Mouse (Mus musculus): ENCODE results near the gene Rpl31. TPM values are rescaled to one million over a fixed set of nuclear protein-coding genes. Genes with fewer than 3 reads are reported as not detected.

Gene Rpl31
- polyA plus RNA-seq (2017; shearing (Covaris generic)) = 100 to 1,000 TPM; 494 to 595 TPM

- peak; percentile 97 for ATAC-seq
These were observed at the start of gene Rpl31 for GRCm38 (mm10) chr1:39367601-39368266. Gene Rpl31 (plus strand): TSS chr1:39367842.

- ATAC-seq = no peak
These were observed 49.7 kb upstream of the Rpl31 start for GRCm38 (mm10) chr1:39317935-39318334.

GRCm38 (mm10) chr1:39318870-39319269 is 48.8 kb upstream of the Rpl31 start:
- ATAC-seq = no peak

- ATAC-seq = no peak
These were observed 45.7 kb upstream of the Rpl31 start for GRCm38 (mm10) chr1:39321954-39322353.

- no peak for ATAC-seq
These were observed 42.4 kb upstream of the Rpl31 start for GRCm38 (mm10) chr1:39325228-39325627.

- ATAC-seq = no peak
These were observed 40.1 kb upstream of the Rpl31 start for GRCm38 (mm10) chr1:39327546-39327945.

- no peak for ATAC-seq
These were observed 36.6 kb upstream of the Rpl31 start for GRCm38 (mm10) chr1:39330857-39331594.

- no peak for ATAC-seq
These were observed 35.2 kb upstream of the Rpl31 start for GRCm38 (mm10) chr1:39332456-39332855.

- no peak for ATAC-seq
These were observed 32.0 kb upstream of the Rpl31 start for GRCm38 (mm10) chr1:39335561-39336196.

GRCm38 (mm10) chr1:39336788-39337187 is 30.9 kb upstream of the Rpl31 start:
- ATAC-seq = no peak

- ATAC-seq = no peak
These were observed 28.8 kb upstream of the Rpl31 start for GRCm38 (mm10) chr1:39338831-39339230.

- no peak for ATAC-seq
These were observed 28.2 kb upstream of the Rpl31 start for GRCm38 (mm10) chr1:39339455-39339854.

GRCm38 (mm10) chr1:39340156-39340555 is 27.5 kb upstream of the Rpl31 start:
- ATAC-seq = no peak

GRCm38 (mm10) chr1:39340647-39341046 is 27.0 kb upstream of the Rpl31 start:
- ATAC-seq = peak; percentile 59

- ATAC-seq = no peak
These were observed 25.8 kb upstream of the Rpl31 start for GRCm38 (mm10) chr1:39341807-39342206.

GRCm38 (mm10) chr1:39343242-39343641 is 24.4 kb upstream of the Rpl31 start:
- no peak for ATAC-seq

- no peak for ATAC-seq
These were observed 22.6 kb upstream of the Rpl31 start for GRCm38 (mm10) chr1:39344981-39345600.

GRCm38 (mm10) chr1:39349001-39349400 is 18.6 kb upstream of the Rpl31 start:
- ATAC-seq = no peak

- no peak for ATAC-seq
These were observed 18.2 kb upstream of the Rpl31 start for GRCm38 (mm10) chr1:39349427-39349826.

- ATAC-seq = no peak
These were observed 5.7 kb upstream of the Rpl31 start for GRCm38 (mm10) chr1:39361754-39362514.

GRCm38 (mm10) chr1:39362515-39362893 is 5.1 kb upstream of the Rpl31 start:
- no peak for ATAC-seq

GRCm38 (mm10) chr1:39365562-39365961 is 2.1 kb upstream of the Rpl31 start:
- ATAC-seq = no peak

- ATAC-seq = no peak
These were observed 597 bp upstream of the Rpl31 start for GRCm38 (mm10) chr1:39367045-39367444.
